Mouse (Mus musculus) bone marrow macrophage, adult 2 months (primary cell): ENCODE measurements around the gene Gm28305. TPM values are rescaled to one million over a fixed set of nuclear protein-coding genes. Genes with fewer than 3 reads are reported as not detected.
A peak's percentile ranks its signal among the peaks of the same experiment; 100 is the strongest.

Experiments used
- H3K27ac ChIP-seq: 2 replicates; pipeline ENCODE4 v1.5.1; 2012; ENCODE audit warnings: low read depth, low read length; ENCODE audit not compliant: insufficient read depth
- H3K4me1 ChIP-seq: 2 replicates; pipeline ENCODE4 v1.6.1; 2012; ENCODE audit warnings: low read length; ENCODE audit not compliant: control insufficient read depth, insufficient read depth
- H3K4me3 ChIP-seq: 2 replicates; pipeline ENCODE4 v1.5.1; 2012; ENCODE audit warnings: mild to moderate bottlenecking, low read length, moderate library complexity; ENCODE audit not compliant: insufficient read depth
- CTCF ChIP-seq: IDR thresholded peaks from 2 replicates; pipeline ENCODE4 v1.5.1; 2012; ENCODE audit warnings: low read depth, mild to moderate bottlenecking, low read length, moderate library complexity
- POLR2A ChIP-seq: IDR thresholded peaks from 2 replicates; pipeline ENCODE4 v1.6.1; 2012; ENCODE audit warnings: mild to moderate bottlenecking, low read depth, low read length, borderline replicate concordance
- polyA plus RNA-seq: library from polyadenylated mRNA; stranded (reverse); fragments of >200 nt; gene quantifications from 2 replicates; pipeline ENCODE4 v1.2.4, GENCODE M21; 2012; ENCODE audit not compliant: missing spikeins, insufficient read depth, insufficient read length

Gene Gm28305
- polyA plus RNA-seq, 1 experiment, result not detected

DNA sequence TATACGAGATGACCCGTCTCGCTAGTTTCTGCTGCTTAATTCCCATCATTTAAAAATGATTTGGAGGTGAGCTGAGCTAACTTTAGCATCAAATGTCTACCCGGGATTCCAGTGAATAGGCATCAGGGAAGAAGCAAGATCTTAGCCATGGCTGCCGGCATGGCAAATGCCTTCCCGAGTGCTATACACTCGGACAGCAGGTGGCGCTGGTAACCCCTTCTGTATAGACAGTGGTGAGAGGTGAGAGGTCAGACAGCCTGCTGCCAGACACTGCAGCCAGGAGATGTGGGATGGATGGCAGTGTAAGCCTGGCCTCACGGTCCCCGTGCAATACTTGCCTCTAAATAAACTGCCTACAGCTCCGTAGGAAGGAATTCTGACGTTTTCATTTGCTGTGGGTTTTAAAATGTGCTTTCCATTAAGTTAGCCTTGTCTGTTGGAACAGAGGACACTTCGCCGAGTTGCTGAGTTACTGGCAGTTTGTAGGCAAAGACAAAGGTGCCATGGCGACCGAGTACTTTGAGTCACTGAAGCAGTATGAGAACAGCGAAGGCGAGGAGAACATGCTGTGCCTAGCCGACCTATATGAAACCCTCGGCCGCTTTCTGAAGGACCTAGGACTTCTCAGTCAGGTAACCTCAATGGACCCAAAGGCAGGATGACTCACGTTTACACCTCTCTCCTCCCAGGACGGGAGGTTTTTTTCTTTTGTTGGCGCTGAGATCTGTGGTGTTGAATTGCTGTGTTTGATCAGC is 5.0 kb upstream of the Gm28305 start:
- TF ChIP-seq CTCF, result peak; percentile 51; the same call in 1 of the 2 replicates
- TF ChIP-seq POLR2A, result no peak
- Histone ChIP-seq H3K27ac (no peak overlapping the region), H3K4me3 (no peak overlapping the region), H3K4me1 (peaks cover 14% of the 10 kb centered on the region)

DNA sequence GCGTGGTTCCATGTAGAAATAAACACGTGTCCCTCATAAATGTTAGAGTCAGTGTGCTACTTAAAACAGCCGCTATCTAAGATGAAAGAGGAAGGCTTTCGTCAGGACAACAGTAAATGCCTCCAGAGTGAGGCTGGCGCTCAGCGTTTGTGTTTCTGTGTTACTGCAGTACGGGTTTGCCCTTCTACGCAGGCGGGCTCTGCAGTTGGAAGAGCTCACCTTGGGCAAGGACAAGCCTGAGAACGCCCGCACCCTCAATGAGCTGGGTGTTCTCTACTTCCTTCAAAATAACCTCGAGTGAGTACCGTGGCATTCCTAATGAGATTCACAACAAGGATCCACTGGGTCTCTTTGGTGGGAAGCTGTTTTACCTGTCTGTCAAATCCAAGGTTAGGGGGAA is 2.2 kb upstream of the Gm28305 start:
- no peak for TF ChIP-seq POLR2A
- H3K4me3 ChIP-seq, result no peak overlapping the region
- peaks cover 14% of the 10 kb centered on the region for H3K4me1 ChIP-seq
- H3K27ac ChIP-seq, result no peak overlapping the region

DNA sequence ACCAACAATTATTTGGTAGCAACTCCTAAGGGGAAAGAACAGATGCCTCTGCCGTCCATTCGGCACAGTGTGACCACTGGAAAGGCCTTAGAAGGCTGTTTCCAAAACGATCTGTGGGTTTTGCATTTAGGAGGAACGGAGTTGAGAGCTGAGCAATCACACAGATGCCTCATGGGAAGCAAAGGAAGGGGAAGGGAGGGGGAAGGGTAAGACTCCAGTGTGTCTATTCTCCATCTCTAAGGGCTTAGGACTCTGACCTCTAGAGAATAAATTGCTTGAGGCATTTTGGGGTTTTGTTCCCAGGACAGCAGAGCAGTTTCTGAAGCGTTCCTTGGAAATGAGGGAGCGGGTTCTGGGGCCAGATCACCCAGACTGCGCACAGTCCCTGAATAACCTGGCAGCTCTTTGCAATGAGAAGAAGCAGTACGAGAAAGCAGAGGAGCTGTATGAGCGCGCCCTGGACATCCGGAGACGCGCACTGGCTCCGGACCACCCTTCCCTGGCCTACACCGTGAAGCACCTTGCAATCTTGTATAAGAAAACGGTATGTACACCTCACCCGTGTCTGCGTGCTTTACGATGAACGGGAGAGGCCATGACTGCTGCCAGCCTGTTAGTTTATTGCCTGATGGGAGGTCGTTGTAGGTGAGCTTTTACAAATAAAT is 1.3 kb upstream of the Gm28305 start:
- H3K4me1 ChIP-seq, result peaks cover 14% of the 10 kb centered on the region
- H3K4me3 ChIP-seq, result peak overlapping the region; percentile 52
- peak overlapping the region; percentile 48 for H3K27ac ChIP-seq
- no peak for TF ChIP-seq POLR2A
- no peak for TF ChIP-seq CTCF

DNA sequence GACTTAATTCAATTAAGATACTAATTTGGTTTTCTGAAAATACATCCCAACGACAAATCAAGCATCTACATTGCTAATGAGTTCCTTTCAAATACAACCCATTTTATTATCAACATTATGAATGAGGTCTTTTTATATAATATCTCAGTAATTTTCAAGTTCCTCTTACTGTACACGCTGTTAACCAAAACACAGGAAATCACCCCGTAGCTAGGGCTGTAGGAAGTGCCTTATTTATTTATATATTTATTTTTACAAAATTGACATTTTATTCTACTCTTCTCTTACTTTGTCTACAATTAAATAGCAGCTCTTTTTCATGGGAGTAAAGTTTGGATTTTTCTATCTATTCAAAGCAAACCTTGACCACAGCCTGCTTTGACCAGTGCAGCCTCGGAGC is 720 bp upstream of the Gm28305 start:
- peak overlapping the region; percentile 65 for H3K4me3 ChIP-seq
- H3K27ac ChIP-seq, result peak overlapping the region; percentile 28; the same call in 1 of the 2 replicates
- TF ChIP-seq POLR2A, result no peak
- no peak for TF ChIP-seq CTCF
- H3K4me1 ChIP-seq, result peaks cover 14% of the 10 kb centered on the region

DNA sequence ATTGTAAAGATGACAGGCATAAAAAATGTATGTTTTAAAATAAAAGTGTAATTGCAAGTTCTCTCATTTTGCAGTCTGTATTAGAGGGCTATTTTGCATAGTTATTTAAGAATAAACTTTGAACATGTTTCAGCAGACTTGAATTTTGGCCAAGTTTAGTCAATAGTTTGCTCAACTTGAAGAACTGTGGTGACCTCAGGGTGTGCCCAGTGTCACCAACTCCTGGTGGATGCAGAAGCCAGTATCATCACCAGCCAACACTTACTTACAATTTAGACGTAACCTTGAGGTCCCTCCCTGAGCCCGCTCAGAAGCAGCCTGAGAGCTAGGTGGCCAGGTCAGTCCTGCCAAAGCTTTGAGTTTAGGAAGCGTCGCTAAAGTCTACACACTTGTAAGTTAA is 3.2 kb downstream of the Gm28305 start:
- H3K4me1 ChIP-seq, result peaks cover 11% of the 10 kb centered on the region
- H3K4me3 ChIP-seq, result no peak overlapping the region
- no peak for TF ChIP-seq POLR2A
- no peak for TF ChIP-seq CTCF
- no peak overlapping the region for H3K27ac ChIP-seq

DNA sequence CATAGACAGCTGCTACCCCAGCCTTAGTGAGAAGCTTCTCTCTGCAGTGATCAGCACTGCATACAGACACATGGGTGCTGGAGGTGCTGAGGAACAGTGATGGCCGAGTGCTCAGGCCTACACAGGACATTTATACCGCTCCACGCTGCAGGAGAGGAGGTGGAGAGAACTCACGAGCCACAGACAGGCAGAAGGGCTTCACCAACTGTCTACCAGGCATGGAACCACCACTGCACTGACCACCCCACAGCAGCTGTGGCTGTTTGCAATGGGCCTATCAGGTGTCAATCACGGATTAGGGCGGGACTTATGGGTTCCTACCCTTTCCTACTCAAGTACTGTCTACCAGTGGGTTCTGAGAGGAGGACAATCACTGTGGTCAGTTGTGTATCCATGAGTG is 10.6 kb downstream of the Gm28305 start:
- H3K27ac ChIP-seq, result no peak overlapping the region
- H3K4me1 ChIP-seq, result peaks cover 3% of the 10 kb centered on the region
- no peak overlapping the region for H3K4me3 ChIP-seq
- no peak for TF ChIP-seq CTCF
- TF ChIP-seq POLR2A, result no peak

DNA sequence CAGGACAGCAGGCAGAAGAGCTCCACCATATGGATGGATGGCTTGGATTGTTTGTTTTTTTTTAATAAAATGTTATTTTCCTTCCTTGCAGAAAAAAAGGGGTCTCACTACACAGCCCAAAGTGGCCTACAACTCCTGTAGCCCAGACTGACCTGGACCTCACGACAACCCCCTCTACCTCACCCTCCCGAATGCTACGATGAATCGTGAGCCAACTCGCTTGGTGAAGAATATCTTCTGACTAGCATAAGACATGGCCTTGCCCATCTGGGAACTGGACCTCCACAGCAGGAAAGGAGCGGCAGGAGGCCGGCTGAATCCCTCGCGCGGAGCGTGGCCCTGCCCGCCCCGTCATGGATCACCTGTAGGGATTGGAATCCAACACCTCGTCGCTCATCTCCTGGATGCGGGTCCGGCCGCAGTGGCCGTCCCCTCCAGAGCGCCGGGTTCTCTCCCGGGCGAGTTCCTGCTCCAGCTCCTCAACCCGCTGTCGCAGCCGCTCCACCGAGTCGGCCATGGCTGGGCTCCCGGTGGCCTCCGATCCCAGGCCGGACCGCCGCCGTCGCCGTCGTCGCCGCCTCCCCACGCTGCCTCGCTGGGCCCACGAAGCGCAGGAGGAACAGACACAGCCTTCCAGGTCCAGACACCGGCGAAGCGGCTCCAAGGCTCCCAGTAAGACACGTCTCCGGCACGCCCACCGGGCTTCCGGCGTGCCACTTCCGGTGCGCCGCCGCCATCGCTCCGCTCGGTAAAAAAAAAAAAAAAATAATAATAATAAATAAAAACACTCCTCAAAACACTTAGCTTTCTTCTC is 22.2 kb downstream of the Gm28305 start, which contains the start of gene Uba5:
TSS of gene Uba5 (minus strand) at position 705 of the 814 bp plus-strand sequence.
- H3K27ac ChIP-seq, result peak within 1 kb of the TSS; percentile 44; the same call in 1 of the 2 replicates

DNA sequence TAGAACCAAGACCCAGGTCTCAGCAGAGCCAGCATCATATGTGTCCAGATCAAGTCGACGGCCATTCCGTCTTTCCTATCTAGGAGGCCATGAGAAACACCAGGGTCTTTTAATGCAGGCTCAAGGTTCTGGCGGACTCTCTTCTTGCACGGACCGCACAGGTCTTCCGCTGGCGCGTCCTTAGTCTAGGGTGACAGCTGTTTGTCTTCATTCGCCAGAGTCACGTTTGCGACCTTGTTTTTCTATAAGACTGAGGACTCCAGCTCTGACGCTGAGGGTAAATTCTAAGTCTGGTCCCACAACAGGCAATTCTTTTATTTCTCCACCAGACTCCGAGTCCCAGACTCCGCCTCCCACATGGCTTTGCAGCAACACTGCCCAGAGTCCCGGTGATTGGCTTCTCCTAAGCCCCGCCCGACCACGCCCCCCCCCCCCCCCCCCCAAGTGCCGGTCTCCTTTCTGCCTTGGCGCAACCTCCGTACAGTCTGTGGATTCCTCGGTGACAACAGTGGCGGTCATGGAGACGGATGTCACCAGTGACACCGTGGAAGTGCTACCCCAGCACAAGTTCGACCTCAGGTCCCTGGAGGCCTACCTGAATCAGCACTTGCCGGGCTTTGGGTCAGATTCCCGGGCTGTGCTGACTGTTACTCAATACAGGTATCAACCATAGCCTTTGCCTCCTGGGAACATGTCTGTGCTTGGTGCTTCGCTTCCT is 22.9 kb downstream of the Gm28305 start, which contains the start of gene Acad11:
TSS of gene Acad11 (plus strand) at position 134 of the 718 bp plus-strand sequence.
- peaks cover 4% of the 10 kb centered on the region for H3K4me1 ChIP-seq
- peak within 1 kb of the TSS; percentile 95 for H3K4me3 ChIP-seq
- peak within 1 kb of the TSS; percentile 44; the same call in 1 of the 2 replicates for H3K27ac ChIP-seq
- TF ChIP-seq POLR2A (no peak), CTCF (no peak)

More for the DNA sequence above, 22.2 kb downstream of the Gm28305 start, which contains the start of gene Uba5:
- TF ChIP-seq CTCF, result no peak
- TF ChIP-seq POLR2A, result no peak
- Histone ChIP-seq H3K4me3 (peak within 1 kb of the TSS; percentile 95), H3K4me1 (peaks cover 6% of the 10 kb centered on the region)

DNA sequence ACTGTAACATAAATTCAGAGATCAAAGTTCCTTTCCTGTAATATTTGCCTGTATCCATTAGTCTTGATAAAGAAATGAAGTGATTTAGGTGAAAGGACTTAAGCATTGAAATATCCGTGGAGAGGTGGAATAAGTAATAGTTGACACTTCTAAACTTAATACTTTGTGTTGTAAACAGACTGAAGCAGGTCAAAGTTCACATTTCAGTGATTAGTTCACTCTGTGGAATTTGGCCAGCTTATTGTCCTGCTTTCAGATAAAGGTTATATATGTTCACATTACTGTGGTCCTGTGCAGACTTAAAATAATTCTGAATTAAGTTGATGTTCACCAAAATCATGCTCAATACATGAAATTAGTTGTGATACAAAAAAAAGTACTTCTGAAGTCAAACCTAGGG is 24.1 kb downstream of the Gm28305 start:
- Histone ChIP-seq H3K4me1 (peaks cover 4% of the 10 kb centered on the region), H3K27ac (no peak overlapping the region), H3K4me3 (no peak overlapping the region)
- TF ChIP-seq POLR2A, result no peak
- TF ChIP-seq CTCF, result no peak
